Mouse (Mus musculus) neural tube, embryonic 12.5 days (tissue): ENCODE measurements around the gene Gm10322. TPM values are rescaled to one million over a fixed set of nuclear protein-coding genes. Genes with fewer than 3 reads are reported as not detected.

ENCODE experiments used
- ATAC-seq: fragments of 200-750 bp; cut with Nextera tagmentation; 2 replicates; pipeline ENCODE4 v1.8.0; 2017; ENCODE audit warnings: low read depth, mild to moderate bottlenecking, moderate TSS enrichment, moderate library complexity; ENCODE audit not compliant: low FRiP score
- H3K27ac ChIP-seq: fragments of 300-500 bp; sonication (generic); 2 replicates; pipeline ENCODE4 v1.5.1; 2016
- H3K27me3 ChIP-seq: fragments of 300-500 bp; sonication (generic); replicated peaks from 2 replicates; pipeline ENCODE4 v1.6.1; 2016; ENCODE audit warnings: mild to moderate bottlenecking
- H3K36me3 ChIP-seq: fragments of 300-500 bp; sonication (generic); 2 replicates; pipeline ENCODE4 v1.6.1; 2016; ENCODE audit warnings: mild to moderate bottlenecking
- H3K4me1 ChIP-seq: fragments of 300-500 bp; sonication (generic); 2 replicates; pipeline ENCODE4 v1.6.1; 2016
- H3K4me2 ChIP-seq: fragments of 300-500 bp; sonication (generic); replicated peaks from 2 replicates; pipeline ENCODE4 v1.6.1; 2016; ENCODE audit warnings: mild to moderate bottlenecking
- H3K4me3 ChIP-seq: fragments of 300-500 bp; sonication (generic); 2 replicates; pipeline ENCODE4 v1.5.1; 2016
- H3K9ac ChIP-seq: fragments of 300-500 bp; sonication (generic); 2 replicates; pipeline ENCODE4 v1.6.1; 2016; ENCODE audit warnings: mild to moderate bottlenecking
- H3K9me3 ChIP-seq: fragments of 300-500 bp; sonication (generic); 2 replicates; pipeline ENCODE4 v1.6.1; 2016; ENCODE audit warnings: mild to moderate bottlenecking
- WGBS: fragments of 180-500 bp; shearing (Covaris S2); methylation state at CpG from one replicate; pipeline ENCODE4 v1.1.7; 2016; 5-methylcytosine and 5-hydroxymethylcytosine counted together
- polyA plus RNA-seq: library from polyadenylated mRNA; unstranded; fragments of >200 nt; fragmentation: Nextera tagmentation; extraction: Ambion mirVana; gene quantifications from 2 replicates; pipeline ENCODE4 v1.2.1, GENCODE M21; 2016

Gm10322 gene
- polyA plus RNA-seq, 1 experiment from 2014 or later: not detected

DNA sequence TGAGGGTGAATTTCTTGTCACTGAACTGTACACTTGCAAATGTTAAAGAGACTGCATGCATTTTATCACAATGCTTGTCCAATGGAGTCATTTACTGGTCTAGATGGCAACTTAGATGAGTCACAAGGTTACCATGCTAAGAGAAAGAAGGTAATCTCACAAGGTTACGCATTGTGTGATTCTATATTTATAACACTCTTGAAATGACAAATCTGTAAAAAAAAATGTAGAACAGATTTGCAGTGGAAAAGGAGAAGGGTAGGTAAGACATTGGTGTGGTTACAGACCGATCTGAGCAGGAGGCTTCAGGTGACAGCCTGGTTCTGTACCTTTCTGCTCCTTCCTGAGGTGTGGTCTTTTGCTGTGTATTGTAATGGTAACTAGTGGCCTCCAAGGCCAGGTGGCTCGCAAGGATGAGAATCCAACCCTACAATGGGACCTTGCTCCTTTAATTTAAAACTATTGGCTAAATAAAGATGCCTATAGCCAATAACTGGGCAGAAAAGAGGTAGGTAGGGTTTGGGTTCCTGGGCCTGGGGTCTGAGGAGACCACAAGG is 35.2 kb upstream of the Gm10322 start:
- H3K4me3 ChIP-seq: no peak overlapping the region
- 92% methylated on average over 3 of the region's 3 CpGs for WGBS

DNA sequence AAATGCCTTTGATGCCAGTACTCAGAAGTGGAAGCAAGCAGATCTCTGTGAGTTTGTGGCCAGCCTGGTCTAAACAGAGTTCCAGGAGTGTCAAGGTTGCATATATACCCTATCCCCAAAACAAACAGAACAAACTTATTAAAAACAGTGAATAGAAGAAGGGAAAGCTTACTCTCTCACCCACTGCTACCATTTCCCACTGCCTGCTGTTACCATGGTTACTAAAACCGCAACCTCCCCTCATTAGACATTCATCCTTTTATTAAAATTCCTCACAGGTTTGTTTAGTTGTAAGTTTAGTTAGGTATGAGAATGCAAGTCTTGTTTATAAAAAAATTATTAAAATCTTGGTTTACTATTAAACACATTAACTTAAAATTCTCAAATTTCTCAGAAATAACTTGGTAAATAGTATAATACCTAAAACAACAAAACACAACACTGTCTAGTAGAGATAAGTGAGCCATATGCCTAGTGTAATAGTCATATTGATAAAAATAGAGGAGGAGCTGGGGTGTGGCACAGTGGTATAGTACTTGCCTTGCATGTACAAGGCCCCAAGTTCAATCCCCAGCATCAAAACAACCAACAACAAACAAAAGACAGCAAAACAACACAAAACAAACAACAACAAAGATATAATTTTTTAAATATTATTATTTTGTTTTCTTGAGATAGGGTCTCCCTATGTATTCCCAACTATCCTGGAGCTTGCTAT is 33.9 kb upstream of the Gm10322 start:
- no peak overlapping the region for H3K4me2 ChIP-seq
- H3K27me3 ChIP-seq: no peaks in the 10 kb centered on the region
- no peak overlapping the region for H3K4me3 ChIP-seq
- ATAC-seq: no peak
- H3K36me3 ChIP-seq: peaks cover 4% of the 10 kb centered on the region; the same call in 1 of the 2 replicates
- no peak overlapping the region for H3K9ac ChIP-seq
- WGBS: 75% methylated on average over 1 of the region's 1 CpGs
- peaks cover 8% of the 10 kb centered on the region for H3K4me1 ChIP-seq
- no peaks in the 10 kb centered on the region for H3K9me3 ChIP-seq
- no peak overlapping the region for H3K27ac ChIP-seq

More for the DNA sequence above, 35.2 kb upstream of the Gm10322 start:
- peaks cover 4% of the 10 kb centered on the region; the same call in 1 of the 2 replicates for H3K36me3 ChIP-seq
- no peak overlapping the region for H3K4me2 ChIP-seq
- no peak for ATAC-seq
- H3K9me3 ChIP-seq: no peaks in the 10 kb centered on the region
- H3K4me1 ChIP-seq: peaks cover 8% of the 10 kb centered on the region
- H3K27me3 ChIP-seq: no peaks in the 10 kb centered on the region
- no peak overlapping the region for H3K27ac ChIP-seq
- no peak overlapping the region for H3K9ac ChIP-seq

DNA sequence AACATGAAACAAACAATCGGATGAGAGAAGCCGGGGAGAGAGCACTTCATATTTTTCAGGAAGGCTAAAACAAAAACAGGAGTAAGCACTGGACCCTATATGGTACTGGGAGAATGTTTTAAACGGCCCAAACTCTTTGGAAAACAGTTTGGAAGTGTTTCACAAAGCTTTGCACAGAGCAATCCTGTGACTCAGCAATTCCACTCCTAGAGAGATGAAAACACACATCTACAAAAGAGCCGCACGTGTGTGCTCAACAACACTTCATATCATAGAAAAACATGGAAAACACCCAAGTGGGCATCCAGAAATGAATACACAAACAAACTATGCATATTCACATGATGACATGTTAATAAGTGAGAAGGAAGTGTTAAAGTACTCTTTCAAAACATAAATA is 30.2 kb upstream of the Gm10322 start:
- peaks cover 4% of the 10 kb centered on the region; the same call in 1 of the 2 replicates for H3K36me3 ChIP-seq
- no peak overlapping the region for H3K4me3 ChIP-seq
- 84% methylated on average over 5 of the region's 5 CpGs for WGBS
- H3K27ac ChIP-seq: no peak overlapping the region
- no peak for ATAC-seq
- H3K9me3 ChIP-seq: no peaks in the 10 kb centered on the region
- no peaks in the 10 kb centered on the region for H3K4me1 ChIP-seq
- H3K27me3 ChIP-seq: no peaks in the 10 kb centered on the region
- no peak overlapping the region for H3K9ac ChIP-seq
- H3K4me2 ChIP-seq: no peak overlapping the region

DNA sequence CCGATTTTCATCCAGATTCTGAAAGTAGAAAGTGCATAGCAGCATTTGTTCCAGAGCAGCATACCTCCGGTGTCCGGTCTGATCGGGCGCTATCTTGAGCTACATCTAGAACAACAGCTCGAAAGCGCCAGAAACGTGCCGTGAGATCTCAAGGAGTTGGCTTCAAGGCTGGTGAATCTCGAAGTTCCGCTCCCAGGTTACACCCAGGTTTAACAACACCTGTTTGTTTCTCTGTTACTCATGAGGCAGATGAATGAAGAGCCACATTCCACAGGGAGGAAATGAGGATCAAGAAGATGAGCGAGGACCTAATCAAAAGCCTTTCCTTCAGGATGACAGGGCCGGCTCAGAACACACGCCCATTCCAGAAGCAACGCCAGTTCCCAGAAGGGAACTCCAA is 29.0 kb upstream of the Gm10322 start:
- no peak for ATAC-seq
- H3K27me3 ChIP-seq: no peaks in the 10 kb centered on the region
- peaks cover 4% of the 10 kb centered on the region; the same call in 1 of the 2 replicates for H3K36me3 ChIP-seq
- no peak overlapping the region for H3K4me3 ChIP-seq
- no peaks in the 10 kb centered on the region for H3K4me1 ChIP-seq
- H3K27ac ChIP-seq: no peak overlapping the region
- H3K9me3 ChIP-seq: no peaks in the 10 kb centered on the region
- no peak overlapping the region for H3K4me2 ChIP-seq
- 94% methylated on average over 15 of the region's 15 CpGs for WGBS
- no peak overlapping the region for H3K9ac ChIP-seq

DNA sequence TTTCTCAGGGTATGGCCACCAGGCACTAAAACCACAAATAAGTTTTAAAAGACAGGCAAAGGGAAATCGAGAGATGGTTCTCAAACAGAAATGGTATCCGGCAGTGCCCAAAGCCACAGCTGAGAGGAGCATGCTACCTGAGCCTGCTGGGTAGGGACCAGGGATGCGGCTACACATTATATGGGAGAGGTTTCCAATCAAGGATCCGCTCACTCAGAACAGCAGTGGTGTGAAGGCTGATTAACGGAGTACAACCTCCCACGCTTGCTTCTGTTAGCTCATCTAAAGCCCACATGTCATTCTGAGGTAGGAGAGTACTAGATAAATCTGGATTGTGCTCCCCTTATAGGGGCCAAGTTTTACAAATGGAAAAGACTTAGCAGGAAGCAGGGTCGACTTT is 27.7 kb upstream of the Gm10322 start:
- H3K27me3 ChIP-seq: no peaks in the 10 kb centered on the region
- H3K9ac ChIP-seq: no peak overlapping the region
- no peak for ATAC-seq
- WGBS: 89% methylated on average over 7 of the region's 7 CpGs
- H3K9me3 ChIP-seq: no peaks in the 10 kb centered on the region
- H3K4me1 ChIP-seq: no peaks in the 10 kb centered on the region
- H3K27ac ChIP-seq: no peak overlapping the region
- H3K36me3 ChIP-seq: peaks cover 4% of the 10 kb centered on the region; the same call in 1 of the 2 replicates
- no peak overlapping the region for H3K4me3 ChIP-seq
- H3K4me2 ChIP-seq: no peak overlapping the region

DNA sequence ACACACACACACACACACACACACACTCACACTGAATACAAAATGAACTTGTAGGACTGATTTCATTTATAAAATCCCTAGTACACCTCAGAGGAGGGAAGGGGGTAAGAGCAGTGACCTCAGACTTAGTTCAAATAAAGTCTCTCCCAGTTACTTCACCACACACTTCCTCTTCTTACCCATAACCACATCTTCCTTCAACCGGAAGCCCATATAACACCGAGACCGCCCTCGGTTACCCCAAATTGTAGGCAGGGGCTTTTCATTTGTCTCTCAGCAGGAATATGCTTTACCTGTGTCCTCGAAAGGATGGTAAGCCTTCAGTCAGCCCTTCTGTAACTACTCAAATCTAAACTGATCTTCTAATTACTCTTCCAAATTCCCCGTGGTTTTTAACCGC is 26.4 kb upstream of the Gm10322 start:
- no peaks in the 10 kb centered on the region for H3K4me1 ChIP-seq

DNA sequence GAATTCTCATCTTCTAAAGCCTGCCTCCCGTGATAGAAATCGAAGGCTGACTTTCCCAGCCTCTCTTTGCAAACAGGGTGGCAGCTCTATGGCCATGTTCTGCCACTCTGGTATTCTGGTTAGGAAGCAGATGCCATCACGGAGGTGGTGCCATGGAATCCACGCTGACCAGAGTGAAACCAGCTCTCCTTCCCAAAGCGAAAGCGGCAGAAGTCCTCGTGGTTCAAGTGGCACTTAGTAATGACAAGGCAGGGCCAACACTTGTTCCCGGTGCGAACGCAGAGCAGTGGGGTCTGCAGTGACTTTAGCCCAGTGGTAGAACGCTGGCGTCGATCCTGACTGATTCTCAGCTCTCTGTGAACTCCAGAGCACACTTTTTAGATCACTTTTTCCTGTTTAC is 26.0 kb upstream of the Gm10322 start:
- no peak overlapping the region for H3K4me2 ChIP-seq
- H3K9me3 ChIP-seq: no peaks in the 10 kb centered on the region
- no peak overlapping the region for H3K27ac ChIP-seq
- H3K36me3 ChIP-seq: no peaks in the 10 kb centered on the region
- H3K27me3 ChIP-seq: no peaks in the 10 kb centered on the region
- no peak for ATAC-seq
- no peak overlapping the region for H3K9ac ChIP-seq
- 91% methylated on average over 13 of the region's 13 CpGs for WGBS
- H3K4me1 ChIP-seq: no peaks in the 10 kb centered on the region
- no peak overlapping the region for H3K4me3 ChIP-seq

More for the DNA sequence above, 26.4 kb upstream of the Gm10322 start:
- Histone ChIP-seq H3K36me3 (no peaks in the 10 kb centered on the region), H3K4me3 (no peak overlapping the region), H3K27ac (no peak overlapping the region), H3K9me3 (no peaks in the 10 kb centered on the region), H3K4me2 (no peak overlapping the region), H3K27me3 (no peaks in the 10 kb centered on the region), H3K9ac (no peak overlapping the region)
- WGBS: 93% methylated on average over 7 of the region's 7 CpGs
- no peak for ATAC-seq

DNA sequence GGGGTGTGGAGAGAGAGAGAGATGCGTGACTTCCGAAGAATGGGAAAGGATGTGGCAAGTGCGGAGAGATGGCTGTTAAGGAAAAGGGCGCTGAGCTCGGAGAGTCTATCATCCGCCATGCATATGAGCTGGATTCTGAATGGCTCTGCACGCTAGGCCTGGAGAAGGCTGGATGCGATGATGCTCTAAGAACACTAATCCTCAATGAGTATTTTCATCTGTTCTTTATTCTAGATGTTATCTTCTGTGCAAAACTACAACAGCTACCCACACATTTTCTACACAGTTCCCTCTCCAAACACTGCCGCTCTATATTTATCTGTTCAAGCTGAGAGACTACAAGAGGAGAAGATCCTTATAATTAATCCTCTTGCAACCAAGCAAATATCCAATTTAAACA is 25.3 kb upstream of the Gm10322 start:
- Histone ChIP-seq H3K36me3 (no peaks in the 10 kb centered on the region), H3K27ac (no peak overlapping the region), H3K4me3 (no peak overlapping the region), H3K9ac (no peak overlapping the region), H3K9me3 (no peaks in the 10 kb centered on the region), H3K4me2 (no peak overlapping the region), H3K4me1 (no peaks in the 10 kb centered on the region), H3K27me3 (no peaks in the 10 kb centered on the region)
- no peak for ATAC-seq
- WGBS: 94% methylated on average over 9 of the region's 9 CpGs

DNA sequence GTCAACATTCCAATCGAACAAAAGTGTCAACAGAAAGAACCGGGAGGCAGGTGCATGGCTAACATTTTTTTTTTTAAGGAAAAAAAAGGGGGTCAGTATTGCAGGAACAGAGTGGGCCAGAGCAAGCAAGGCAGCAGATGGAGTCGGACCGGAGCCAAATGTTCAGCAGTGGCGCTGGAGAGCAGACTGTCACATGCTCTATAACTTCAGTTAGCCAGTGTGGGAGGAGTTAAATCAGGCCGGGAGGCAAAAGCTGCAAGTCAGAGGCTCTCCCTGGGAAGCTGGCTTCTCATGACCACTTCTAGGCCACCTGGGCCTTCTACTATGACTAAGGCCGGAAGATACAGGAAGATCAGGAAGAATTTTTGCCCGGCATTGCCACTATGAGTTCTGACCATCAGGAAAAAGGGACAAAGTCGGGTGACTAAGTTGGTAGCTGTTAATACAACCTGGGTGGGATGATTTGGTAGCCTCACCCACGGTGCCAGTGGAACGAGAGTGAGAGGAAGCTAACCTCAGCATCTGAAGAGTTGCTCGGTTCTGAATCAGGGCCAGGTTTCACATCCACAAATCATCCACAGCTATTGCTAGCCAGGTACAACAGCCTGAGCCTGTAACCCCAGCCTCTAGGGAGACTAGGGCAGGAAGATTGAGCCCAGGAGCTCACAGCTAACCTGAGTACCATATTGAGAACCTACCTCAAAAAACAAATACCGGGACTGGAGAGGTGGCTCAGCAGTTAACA is 21.9 kb upstream of the Gm10322 start:
- Histone ChIP-seq H3K36me3 (no peaks in the 10 kb centered on the region), H3K9me3 (no peaks in the 10 kb centered on the region), H3K4me3 (no peak overlapping the region), H3K4me2 (no peak overlapping the region), H3K27me3 (no peaks in the 10 kb centered on the region), H3K9ac (no peak overlapping the region), H3K4me1 (no peaks in the 10 kb centered on the region), H3K27ac (no peak overlapping the region)
- WGBS: 75% methylated on average over 13 of the region's 13 CpGs
- ATAC-seq: no peak

DNA sequence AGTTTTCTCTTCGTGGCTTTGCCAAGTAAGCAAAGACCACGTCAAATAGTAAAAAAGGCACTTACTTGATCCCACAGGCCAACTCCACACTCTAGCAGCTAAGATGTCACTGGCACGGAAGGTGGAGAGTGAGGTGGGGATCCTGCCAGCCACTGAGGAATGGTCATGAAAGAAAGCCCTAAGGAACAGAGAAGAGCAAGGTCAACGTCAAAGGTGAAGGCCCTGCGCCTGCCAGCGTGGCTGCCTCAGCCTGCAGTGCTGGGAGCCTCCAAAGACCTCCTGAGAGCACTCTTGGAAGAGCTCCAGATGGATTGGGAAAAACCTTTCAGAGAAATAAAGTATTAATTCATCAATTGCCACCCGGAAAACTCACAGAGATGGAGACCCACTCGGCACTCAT is 15.3 kb upstream of the Gm10322 start:
- Histone ChIP-seq H3K27me3 (no peaks in the 10 kb centered on the region), H3K4me3 (no peak overlapping the region), H3K4me1 (no peaks in the 10 kb centered on the region), H3K27ac (no peak overlapping the region), H3K4me2 (no peak overlapping the region), H3K9me3 (no peaks in the 10 kb centered on the region), H3K9ac (no peak overlapping the region), H3K36me3 (no peaks in the 10 kb centered on the region)
- WGBS: 82% methylated on average over 8 of the region's 8 CpGs
- no peak for ATAC-seq

DNA sequence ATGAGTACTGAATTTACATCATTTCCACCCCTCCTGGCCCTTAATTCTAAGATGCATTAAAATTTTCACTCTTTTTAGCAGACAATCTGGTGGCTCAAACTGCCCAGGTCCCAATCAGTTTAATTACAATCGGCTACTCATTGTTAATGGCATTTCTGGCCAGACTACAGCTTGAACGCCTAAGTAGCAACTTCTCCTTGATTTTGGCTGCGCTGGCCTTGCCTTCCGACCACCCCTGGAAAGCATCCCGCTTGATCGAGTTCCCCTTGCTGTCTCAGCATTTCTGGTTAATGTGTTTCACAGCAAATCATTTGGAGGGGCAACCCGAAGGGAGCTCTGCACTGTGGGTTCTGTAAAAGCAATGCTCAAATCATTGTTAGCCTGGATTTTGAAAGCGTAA is 13.8 kb upstream of the Gm10322 start:
- Histone ChIP-seq H3K36me3 (no peaks in the 10 kb centered on the region), H3K4me3 (no peak overlapping the region), H3K9ac (no peak overlapping the region), H3K9me3 (no peaks in the 10 kb centered on the region), H3K27ac (no peak overlapping the region), H3K4me2 (no peak overlapping the region), H3K27me3 (no peaks in the 10 kb centered on the region), H3K4me1 (no peaks in the 10 kb centered on the region)
- 63% methylated on average over 8 of the region's 8 CpGs for WGBS
- no peak for ATAC-seq

DNA sequence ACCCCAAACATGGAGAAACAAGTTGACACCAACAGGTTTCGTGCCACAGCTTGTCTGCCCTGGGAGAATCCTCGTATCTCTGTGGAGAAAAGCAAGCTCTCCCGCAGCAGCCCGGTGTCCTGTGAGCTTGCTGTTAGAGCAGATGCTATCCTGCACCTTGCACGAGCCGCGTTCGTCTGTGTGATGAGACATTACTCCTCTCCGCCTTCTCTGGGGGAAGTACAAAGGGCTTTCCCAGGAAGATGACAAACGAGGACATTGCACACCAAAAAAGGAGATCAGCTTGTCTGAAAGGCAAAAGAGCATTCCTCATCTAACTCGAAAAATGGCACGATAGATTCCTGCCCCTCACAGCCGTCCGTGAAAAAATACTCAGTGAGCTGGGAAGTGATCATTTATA is 13.0 kb upstream of the Gm10322 start:
- Histone ChIP-seq H3K9me3 (no peaks in the 10 kb centered on the region), H3K36me3 (no peaks in the 10 kb centered on the region), H3K4me2 (no peak overlapping the region), H3K27me3 (no peaks in the 10 kb centered on the region), H3K4me1 (no peaks in the 10 kb centered on the region), H3K27ac (no peak overlapping the region), H3K4me3 (no peak overlapping the region), H3K9ac (no peak overlapping the region)
- no peak for ATAC-seq
- WGBS: 78% methylated on average over 14 of the region's 14 CpGs
